Mouse (Mus musculus) gastrocnemius, postnatal 36 days (tissue): Measurements from ENCODE around the gene Otulin. TPM values are rescaled to one million over a fixed set of nuclear protein-coding genes. Genes with fewer than 3 reads are reported as not detected.

Experiments
- DNase-seq, 2 experiments: peaks; one replicate each; pipeline ENCODE4 v3.0.0; 2022
- intact Hi-C: fragments of 180-260 bp; cut with DNase I; formaldehyde crosslinking; loops from one replicate; pipeline ENCODE4 v1.15.1; 2025
- total RNA-seq, 2 experiments: library from RNA; stranded (reverse); gene quantifications; 2 replicates each; pipeline ENCODE4 v1.2.3; 2021

The Otulin gene
- total RNA-seq, 2 experiments from 2014 or later, result 17.7 to 20.7 TPM

DNA sequence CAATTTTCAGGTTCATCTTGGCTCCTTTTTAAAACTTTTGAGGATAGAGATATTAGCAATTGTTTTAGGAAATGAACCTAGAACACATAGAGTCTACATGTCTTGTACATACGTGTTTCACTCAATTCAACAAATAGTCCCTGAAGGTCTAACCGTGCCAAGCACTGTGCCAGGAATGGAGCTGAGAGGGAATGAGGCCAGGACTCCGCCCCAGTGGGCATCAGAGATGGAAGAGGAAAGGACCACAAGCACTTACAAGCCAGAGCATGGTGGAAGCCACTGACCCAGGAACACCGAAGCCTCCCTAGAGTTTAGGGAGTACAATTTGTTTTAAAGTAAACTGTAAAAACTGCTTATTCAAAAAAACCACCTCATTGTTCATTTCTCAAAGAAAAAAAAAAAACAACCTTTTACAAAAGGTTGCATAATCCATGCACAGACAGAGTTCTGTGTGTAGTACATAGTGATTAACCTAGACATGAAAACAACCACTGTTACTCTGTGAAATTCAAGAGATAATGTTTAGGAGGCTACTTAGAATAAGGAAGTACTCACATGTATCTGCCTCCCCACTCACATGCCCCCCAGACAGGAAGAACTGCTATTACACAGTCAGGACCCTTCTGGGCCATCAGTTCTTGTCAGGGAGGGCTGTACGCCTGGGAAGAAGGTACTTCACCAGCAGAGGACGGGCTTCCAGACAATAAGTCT, 9.9 kb downstream of the Otulin start:
- no peak for DNase-seq
- intact Hi-C loops, result no loop called here

GRCm38 (mm10) chr15:27619683-27620082, 10.8 kb downstream of the Otulin start:
- DNase-seq, result no peak
- intact Hi-C loops, result no loop called here

DNA sequence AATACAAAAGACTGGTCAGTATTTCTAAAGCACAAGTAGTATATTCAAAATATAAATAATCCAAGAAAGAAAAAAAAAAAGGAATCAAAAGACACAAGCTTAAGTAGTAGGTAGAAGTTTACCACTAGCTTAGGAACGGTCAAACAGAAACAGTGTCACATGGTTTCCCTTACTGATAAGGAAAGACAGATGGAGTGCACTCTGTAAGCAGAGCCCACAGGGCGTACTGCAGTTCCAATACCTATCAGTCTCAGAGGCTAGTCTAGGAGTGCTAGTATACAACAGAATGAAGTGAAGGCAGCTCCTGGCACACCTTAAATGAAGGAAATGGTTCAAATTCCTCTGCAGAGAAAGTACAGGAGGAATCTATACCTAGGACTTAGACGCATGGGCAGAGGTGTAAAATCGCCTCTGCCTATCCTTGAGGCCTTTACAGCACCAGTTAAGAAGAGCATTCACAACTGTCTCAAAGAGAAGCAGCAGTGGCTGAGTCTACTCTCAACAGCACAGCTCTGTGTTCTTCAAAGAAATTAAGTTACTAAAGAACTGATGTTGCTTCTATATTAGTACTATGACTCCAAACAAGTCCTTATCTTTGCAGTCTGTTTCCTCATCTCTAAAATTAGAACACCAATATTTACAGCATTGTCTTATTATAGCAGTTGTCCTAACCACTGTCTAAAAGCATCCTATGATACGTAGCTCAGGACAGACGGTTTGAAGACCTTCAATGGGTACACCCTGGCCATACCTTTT, 11.5 kb downstream of the Otulin start:
- DNase-seq, result no peak
- intact Hi-C loops, result no loop called here

GRCm38 (mm10) chr15:27617227-27617626, 13.3 kb downstream of the Otulin start:
- intact Hi-C loops, result no loop called here
- DNase-seq, result no peak

DNA sequence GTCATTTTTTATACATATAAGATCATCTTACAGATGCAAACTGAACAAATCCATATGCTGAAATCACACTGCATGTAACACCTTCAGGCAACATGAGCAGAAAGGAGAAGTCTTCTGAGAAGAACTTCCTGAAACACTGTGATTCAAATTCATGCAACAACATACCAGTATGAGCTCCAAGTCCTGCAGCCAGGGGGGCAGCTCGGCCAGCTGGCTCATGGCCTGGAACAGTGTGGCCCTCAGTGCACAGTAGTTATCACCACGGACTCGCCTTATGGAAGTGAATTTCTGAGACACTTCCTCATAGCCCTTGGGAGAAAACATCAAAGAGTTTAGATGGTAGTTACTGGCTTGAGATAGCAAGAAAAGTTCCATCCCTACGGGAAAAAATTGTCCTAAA, 14.3 kb downstream of the Otulin start:
- peak; percentile 74 to 75 for DNase-seq
- intact Hi-C loops, result no loop called here

GRCm38 (mm10) chr15:27613255-27613654, 17.2 kb downstream of the Otulin start:
- intact Hi-C loops, result no loop called here
- no peak for DNase-seq

DNA sequence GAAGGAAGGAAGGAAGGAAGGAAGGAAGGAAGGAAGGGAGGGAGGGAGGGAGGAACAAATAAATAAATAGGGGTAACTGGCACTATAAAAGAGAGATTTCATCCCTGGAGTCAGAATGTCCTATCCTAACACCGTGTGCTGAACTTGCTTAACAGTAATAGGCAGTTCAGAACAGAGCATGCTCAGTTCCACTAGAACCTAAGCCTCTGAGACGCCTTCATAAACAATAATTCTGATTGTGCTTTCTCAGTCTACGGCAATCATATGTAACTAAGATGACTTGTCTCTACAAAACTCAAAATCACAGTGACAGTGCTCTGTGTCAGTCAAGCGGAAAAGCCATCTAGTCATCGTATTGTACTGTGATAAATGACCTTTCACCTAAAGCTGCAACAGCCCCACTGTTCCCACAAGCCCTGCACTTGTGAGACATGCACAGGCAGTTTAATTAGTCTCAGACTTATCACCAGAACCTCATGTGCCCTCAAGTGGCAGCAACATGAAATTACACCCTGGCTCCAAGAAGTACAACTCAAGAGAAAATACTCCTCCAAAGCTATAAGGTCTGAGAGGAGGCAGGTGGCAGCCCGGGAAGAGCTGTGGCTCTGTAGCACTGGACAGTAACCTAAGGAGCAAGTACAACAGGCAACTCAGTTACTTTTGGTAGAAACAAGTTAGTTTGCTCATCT, 17.8 kb downstream of the Otulin start:
- peak; percentile 35 to 38 for DNase-seq
- intact Hi-C loops, result no loop called here

- intact Hi-C loops, result no loop called here
- no peak for DNase-seq
Measured at GRCm38 (mm10) chr15:27609554-27609953, 20.9 kb downstream of the Otulin start.

DNA sequence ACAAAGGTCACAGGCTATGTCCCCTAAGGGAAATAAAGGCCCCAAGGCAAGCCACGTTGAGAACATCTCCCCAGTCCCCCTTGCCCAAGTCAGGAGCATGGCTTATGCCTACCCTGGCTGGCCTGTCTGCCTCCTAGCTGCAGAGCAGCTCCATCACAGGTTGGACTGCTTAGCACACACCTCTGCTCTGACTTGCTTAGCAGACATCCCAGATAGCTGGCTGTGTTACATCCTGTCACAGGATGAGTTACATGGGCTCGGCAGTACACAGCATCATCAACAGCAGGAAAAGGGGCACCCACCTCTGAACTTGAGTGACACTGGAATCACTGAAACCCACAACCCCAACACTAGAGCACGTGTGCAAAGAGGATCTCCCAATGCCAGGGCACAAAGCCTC, 25.2 kb downstream of the Otulin start:
- intact Hi-C loops, result no loop called here

GRCm38 (mm10) chr15:27604558-27604957, 25.9 kb downstream of the Otulin start:
- no peak for DNase-seq
- intact Hi-C loops, result no loop called here

More for the DNA sequence above, 25.2 kb downstream of the Otulin start:
- no peak for DNase-seq

DNA sequence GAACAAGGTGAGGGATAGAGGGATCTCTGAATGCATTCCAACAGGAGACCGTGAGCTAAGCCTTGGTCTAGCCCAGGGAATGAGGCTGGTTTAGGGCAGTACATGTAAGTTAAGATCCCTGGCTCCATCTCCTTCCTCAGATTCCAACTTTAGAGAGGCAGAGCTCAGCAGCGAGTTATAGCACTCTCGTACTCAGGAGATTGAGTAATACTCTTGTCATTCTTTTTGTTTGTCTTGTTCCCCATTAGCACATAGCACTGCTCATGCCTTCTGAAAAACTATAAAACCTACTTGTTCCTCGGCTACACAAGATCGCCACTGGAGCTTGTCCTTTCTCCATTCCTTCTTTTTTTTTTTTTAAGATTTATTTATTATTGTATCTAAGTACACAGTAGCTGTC, 30.0 kb downstream of the Otulin start:
- no peak for DNase-seq
- intact Hi-C loops, result no loop called here

- DNase-seq, result no peak
- intact Hi-C loops, result no loop called here
Measured at GRCm38 (mm10) chr15:27598786-27599385, 31.6 kb downstream of the Otulin start.

GRCm38 (mm10) chr15:27597516-27597915, 33.0 kb downstream of the Otulin start:
- no peak for DNase-seq
- intact Hi-C loops, result no loop called here

DNA sequence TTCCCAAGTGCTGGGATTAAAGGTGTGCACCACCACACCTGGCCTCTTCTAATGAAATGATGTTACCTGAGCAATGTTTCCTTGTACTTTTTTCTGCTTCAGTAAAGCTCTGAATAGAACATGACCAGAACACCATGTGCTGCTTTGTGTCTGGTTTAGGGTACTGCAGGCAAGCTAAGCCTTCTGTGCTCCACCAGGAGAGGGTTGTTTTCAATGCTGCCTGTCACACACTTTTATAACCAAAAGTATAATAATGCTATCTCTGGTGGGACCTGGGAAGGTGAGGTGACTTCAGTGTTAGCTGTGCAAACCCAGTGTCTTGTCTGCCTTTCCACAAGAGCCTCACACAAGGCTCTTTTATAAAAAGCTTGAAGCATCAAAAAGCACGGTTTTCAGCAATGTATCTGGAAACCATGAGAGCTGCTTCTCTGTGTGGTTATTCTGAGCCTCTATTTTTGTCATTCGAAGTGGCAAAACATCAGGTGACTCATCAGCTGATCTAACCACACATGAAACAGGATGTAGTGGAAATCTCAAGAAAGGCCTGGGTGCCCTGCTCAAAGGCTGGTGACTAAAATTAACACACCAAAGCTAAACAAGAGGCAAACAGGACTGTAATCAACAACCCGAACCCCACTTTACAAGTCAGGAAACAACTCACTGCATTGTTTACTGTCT, 33.9 kb downstream of the Otulin start:
- intact Hi-C loops, result no loop called here
- DNase-seq, result no peak

- DNase-seq, result no peak
- intact Hi-C loops, result no loop called here
Measured at GRCm38 (mm10) chr15:27595560-27595959, 34.9 kb downstream of the Otulin start.

DNA sequence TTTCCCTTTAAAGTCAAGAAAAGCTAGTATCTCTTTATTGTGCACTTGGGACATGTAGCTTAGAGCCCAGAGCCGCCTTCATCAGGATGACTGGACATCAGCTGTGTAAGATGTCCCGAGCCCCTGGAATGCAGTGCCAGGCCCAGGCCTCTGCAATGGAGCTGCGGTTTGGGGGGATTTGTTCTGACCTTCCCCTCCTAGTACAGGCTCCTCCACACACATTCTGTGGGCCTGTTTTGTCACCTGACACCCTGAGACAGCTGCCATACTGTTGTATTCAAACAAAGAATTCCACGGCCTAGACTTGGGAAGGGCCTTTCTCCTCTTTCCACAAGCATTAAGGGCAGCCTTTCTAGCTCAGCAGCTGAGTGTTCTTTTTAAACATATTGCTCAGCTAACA, 35.5 kb downstream of the Otulin start:
- intact Hi-C loops, result no loop called here
- DNase-seq, result no peak

DNA sequence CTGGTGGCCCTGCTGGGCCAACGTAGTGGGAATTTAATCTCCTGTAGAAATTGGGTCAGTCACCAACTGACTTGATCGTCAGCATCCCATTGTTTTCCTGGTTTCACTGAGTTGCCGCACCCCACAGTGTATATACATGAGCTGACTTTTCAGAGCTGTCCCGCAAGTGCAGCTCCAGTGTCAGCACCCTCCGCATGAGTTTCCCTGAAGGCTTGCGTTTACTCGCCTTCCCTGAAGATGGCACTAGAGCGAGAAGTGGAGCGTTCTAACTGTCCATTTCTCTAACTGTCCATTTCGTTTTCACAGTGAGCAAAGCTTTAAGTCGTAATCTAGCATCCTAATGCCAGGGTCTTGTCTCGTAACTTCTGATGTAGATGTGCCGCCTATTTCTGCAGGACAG, 36.8 kb downstream of the Otulin start:
- intact Hi-C loops, result no loop called here
- DNase-seq, result no peak

- DNase-seq, result no peak
- intact Hi-C loops, result no loop called here
Measured at GRCm38 (mm10) chr15:27592620-27593320, 37.7 kb downstream of the Otulin start.

GRCm38 (mm10) chr15:27590812-27591211, 39.7 kb downstream of the Otulin start:
- intact Hi-C loops, result no loop called here
- DNase-seq, result no peak
